Mouse (Mus musculus) testis, adult 10 weeks (tissue): ENCODE data around the gene Uap1l1. TPM values are rescaled to one million over a fixed set of nuclear protein-coding genes. Genes with fewer than 3 reads are reported as not detected.

ENCODE experiments used
- polyA plus RNA-seq: library from polyadenylated mRNA; stranded (reverse); fragments of 350-450 nt; fragmentation: Illumina TruSeq; extraction: RNeasy Lipid Tissue Mini Kit (QIAGEN cat#74804); gene quantifications from one replicate; pipeline ENCODE4 v1.2.3, GENCODE M21; 2014; ENCODE audit warnings: low read depth, low replicate concordance

Uap1l1 gene
- 0.10 TPM for polyA plus RNA-seq

GRCm38 (mm10) chr2:25365091-25365761 lies at the start of gene Uap1l1:
Gene Uap1l1, minus strand, starts transcription at chr2:25365682.

GRCm38 (mm10) chr2:25399051-25399450 lies 33.6 kb upstream of the Uap1l1 start, which contains the start of gene Npdc1:
Gene Npdc1, plus strand, starts transcription at chr2:25399351.

GRCm38 (mm10) chr2:25395721-25396596 lies 30.5 kb upstream of the Uap1l1 start, which contains the start of gene Entpd2:
Gene Entpd2, plus strand, starts transcription at chr2:25395874.

DNA sequence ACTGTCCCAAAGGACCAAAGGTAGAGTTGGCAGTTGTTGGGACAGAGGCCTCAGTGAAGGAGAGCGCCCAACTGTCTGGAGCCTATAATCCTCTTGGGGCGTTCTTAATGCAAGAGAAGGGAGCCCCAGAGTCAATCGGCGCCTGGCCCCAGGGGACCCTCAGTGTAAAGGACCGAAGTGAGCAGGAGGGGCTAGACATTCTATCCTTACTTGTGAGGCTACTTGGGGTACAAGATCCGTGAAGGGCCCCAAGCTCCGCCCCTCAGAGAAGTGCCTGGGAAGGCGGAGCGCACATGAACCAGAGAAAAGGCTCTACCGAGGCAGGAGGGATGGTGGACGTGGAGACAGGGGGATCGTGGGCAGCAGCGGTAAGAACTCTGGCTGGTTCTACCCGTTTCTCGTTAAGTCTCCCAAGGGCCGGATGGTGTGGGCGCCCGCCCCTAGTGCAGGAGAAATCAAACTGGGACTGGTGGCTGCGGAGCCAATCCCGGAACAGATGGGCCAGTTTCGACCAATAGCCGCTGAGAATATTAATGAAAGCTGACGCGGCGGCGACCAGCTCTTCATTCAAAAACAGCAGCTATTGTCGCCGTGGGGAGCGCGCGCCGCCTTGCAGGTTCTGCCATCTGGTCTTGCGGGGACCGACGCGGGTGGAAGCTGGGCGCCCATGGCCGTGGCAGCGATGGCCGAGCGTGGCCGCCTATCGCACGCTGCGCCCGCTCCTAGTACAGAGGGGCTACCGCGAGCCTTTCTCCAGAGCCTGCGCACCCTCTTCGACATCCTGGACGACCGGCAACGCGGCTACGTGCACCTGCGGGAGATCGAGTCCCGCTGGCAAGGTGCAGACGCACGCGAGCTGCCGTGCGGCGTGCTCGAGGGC lies 6.5 kb upstream of the Uap1l1 start, which contains the start of gene Sapcd2:
Gene Sapcd2, plus strand, starts transcription at position 558 of the 880 bp plus-strand sequence.

DNA sequence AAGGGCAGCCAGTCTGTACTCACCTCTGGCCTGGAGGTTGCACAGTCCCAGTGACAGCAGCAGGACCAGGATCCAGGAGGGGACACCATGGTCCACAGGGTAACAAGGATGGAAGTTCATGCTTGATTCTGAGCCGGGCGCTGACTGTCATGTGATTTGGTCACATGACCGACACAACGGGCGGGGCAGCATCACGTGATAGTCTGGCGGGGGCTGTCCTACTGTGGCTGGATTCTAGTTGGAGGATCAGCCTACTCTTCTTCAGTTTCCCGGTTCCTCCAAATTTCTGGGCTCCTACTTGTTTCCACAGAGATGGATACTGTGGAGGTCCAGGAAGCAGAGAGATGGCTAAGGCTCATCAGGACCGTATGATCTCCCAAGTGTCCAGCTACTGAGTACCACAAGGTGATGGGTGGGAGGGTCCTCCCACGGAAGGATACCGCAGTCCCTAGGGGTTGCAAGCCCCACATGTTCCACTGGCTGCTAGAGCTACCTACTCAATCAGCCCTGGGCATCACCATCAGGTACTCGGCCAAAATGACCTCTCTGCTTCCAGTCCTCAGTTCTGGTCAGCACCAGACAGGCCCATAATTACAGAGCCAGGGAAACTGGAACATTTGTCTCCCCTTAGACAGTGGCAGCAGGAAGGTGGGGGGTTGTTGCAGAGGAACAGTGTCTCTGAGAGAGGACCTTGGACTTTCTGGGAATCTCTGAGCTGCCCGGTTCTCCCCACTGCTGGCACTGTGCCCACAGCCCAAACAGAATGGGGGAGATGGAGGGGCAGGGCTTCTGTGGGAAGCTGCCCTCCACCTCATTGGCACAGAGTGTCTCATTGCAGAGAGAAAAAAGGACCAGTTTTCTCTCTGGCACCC lies 9.0 kb downstream of the Uap1l1 start, which contains the start of gene Dpp7:
Gene Dpp7, minus strand, starts transcription at position 152 of the 872 bp plus-strand sequence.

DNA sequence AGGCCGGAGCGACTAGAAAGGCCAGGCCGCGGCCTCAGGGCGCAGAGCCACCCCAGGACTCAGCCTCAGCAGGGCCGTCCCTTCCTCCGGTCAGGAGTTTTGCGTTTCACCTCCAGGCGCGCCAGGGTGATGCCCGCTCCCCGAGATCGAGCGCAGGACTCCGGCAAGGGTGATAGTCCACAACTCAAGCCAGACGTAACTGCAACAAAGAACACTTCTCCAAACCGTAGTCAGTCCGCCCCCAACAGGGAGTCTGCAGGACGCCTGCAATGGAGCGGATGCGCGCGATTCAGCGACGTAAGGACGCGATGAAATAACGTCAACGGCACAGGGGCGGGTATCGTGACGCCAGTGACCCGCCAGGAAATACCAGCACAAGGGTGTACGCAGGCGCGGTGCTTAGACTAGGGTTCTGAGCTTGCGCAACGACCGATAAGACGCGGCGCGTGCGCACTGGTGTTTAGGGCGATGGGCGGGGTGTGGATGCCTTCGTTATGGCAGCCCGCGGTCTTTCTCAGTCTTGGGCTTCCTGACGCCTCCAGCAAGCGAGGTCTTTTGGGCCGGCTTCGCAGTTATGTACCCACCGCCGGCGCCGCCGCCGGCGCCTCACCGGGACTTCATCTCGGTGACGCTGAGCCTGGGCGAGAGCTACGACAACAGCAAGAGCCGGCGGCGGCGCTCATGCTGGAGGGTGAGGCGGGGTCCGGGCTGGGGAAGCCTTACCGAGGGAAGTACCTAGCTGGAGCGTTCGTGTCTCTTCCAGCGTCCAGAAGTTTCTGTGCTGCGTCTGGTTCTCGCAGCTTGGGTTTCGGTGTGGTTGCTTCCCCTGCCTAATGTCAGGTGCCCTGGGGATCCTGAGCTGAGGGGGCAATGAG lies 33.0 kb downstream of the Uap1l1 start, which contains the start of gene Man1b1:
Gene Man1b1, plus strand, starts transcription at position 53 of the 875 bp plus-strand sequence.

GRCm38 (mm10) chr2:25318971-25319773 lies 46.3 kb downstream of the Uap1l1 start, which contains the start of gene Grin1:
Gene Grin1, minus strand, starts transcription at chr2:25319187.

Other genes with a start within 250 kb of the Uap1l1 start
- gene Nrarp, start 184.9 kb downstream of the Uap1l1 start, polyA plus RNA-seq = 1.2 TPM
- gene Tor4a, start 168.8 kb downstream of the Uap1l1 start, polyA plus RNA-seq = 0.17 TPM
- 4.2 TPM for gene Nelfb, start 154.2 kb downstream of the Uap1l1 start, polyA plus RNA-seq
- gene Stpg3, start 151.0 kb downstream of the Uap1l1 start, polyA plus RNA-seq = 21.6 TPM
- 145 TPM for gene Fam166a, start 146.9 kb downstream of the Uap1l1 start, polyA plus RNA-seq
- gene Tubb4b, start 141.0 kb downstream of the Uap1l1 start, polyA plus RNA-seq = 327 TPM
- gene Slc34a3, start 131.3 kb downstream of the Uap1l1 start, polyA plus RNA-seq = not detected
- not detected for gene Rnf224, start 128.9 kb downstream of the Uap1l1 start, polyA plus RNA-seq
- gene Rnf208, start 123.4 kb downstream of the Uap1l1 start, polyA plus RNA-seq = not detected
- gene Cysrt1, start 123.2 kb downstream of the Uap1l1 start, polyA plus RNA-seq = not detected
- 1.1 TPM for gene AL732309.1, start 118.8 kb downstream of the Uap1l1 start, polyA plus RNA-seq
- gene Tmem203, start 110.2 kb downstream of the Uap1l1 start, polyA plus RNA-seq = 0.80 TPM
- 24.4 TPM for gene Tprn, start 103.1 kb downstream of the Uap1l1 start, polyA plus RNA-seq
- 4.1 TPM for gene Ssna1, start 93.2 kb downstream of the Uap1l1 start, polyA plus RNA-seq
- 3.3 TPM for gene Anapc2, start 93.2 kb downstream of the Uap1l1 start, polyA plus RNA-seq
- not detected for gene Tmem210, start 77.5 kb downstream of the Uap1l1 start, polyA plus RNA-seq
- gene Lrrc26, start 75.8 kb downstream of the Uap1l1 start, polyA plus RNA-seq = not detected
- not detected for gene Grin1, start 46.5 kb downstream of the Uap1l1 start, polyA plus RNA-seq
- gene Man1b1, start 33.3 kb downstream of the Uap1l1 start, polyA plus RNA-seq = 21.6 TPM
- 0.50 TPM for gene Dpp7, start 9.3 kb downstream of the Uap1l1 start, polyA plus RNA-seq
- 0.06 TPM for gene Sapcd2, start 6.6 kb upstream of the Uap1l1 start, polyA plus RNA-seq
- 0.10 TPM for gene Entpd2, start 30.2 kb upstream of the Uap1l1 start, polyA plus RNA-seq
- gene Npdc1, start 33.7 kb upstream of the Uap1l1 start, polyA plus RNA-seq = 0.70 TPM
- gene Fut7, start 57.6 kb upstream of the Uap1l1 start, polyA plus RNA-seq = not detected
- 0.34 TPM for gene Abca2, start 63.0 kb upstream of the Uap1l1 start, polyA plus RNA-seq
- gene Clic3, start 91.2 kb upstream of the Uap1l1 start, polyA plus RNA-seq = not detected
- gene Paxx, start 95.4 kb upstream of the Uap1l1 start, polyA plus RNA-seq = 2.9 TPM
- gene Ptgds, start 104.4 kb upstream of the Uap1l1 start, polyA plus RNA-seq = 27.8 TPM
- gene Lcn12, start 128.2 kb upstream of the Uap1l1 start, polyA plus RNA-seq = not detected
- 6.6 TPM for gene Fbxw5, start 135.1 kb upstream of the Uap1l1 start, polyA plus RNA-seq
- 7.9 TPM for gene C8g, start 136.0 kb upstream of the Uap1l1 start, polyA plus RNA-seq
- gene Traf2, start 181.3 kb upstream of the Uap1l1 start, polyA plus RNA-seq = 1.1 TPM
- 3.7 TPM for gene Edf1, start 192.2 kb upstream of the Uap1l1 start, polyA plus RNA-seq
- gene Mamdc4, start 209.2 kb upstream of the Uap1l1 start, polyA plus RNA-seq = 1.2 TPM
- 3.4 TPM for gene Phpt1, start 209.5 kb upstream of the Uap1l1 start, polyA plus RNA-seq
- gene Ajm1, start 216.1 kb upstream of the Uap1l1 start, polyA plus RNA-seq = not detected
- gene Rabl6, start 242.8 kb upstream of the Uap1l1 start, polyA plus RNA-seq = 25.0 TPM